Mouse (Mus musculus): ENCODE results near the gene 1700012B07Rik. TPM values are rescaled to one million over a fixed set of nuclear protein-coding genes. Genes with fewer than 3 reads are reported as not detected.

Gene 1700012B07Rik
- polyA plus RNA-seq, 1 experiment from 2014 or later = not detected

GRCm38 (mm10) chr11:109872056-109872455, 44.2 kb upstream of the 1700012B07Rik start:
- no peak overlapping the region for H3K9ac ChIP-seq (ENCODE audit: low read length)
- no peak overlapping the region for H3K27ac ChIP-seq (ENCODE audit: low read length)
- 77% methylated on average over 10 of the region's 10 CpGs for WGBS
- H3K4me2 ChIP-seq (ENCODE audit: low read depth, low read length) = no peak overlapping the region
- peaks cover 3% of the 10 kb centered on the region; the same call in 1 of the 2 replicates for H3K27me3 ChIP-seq (ENCODE audit: control insufficient read depth, insufficient read depth, low read length)
- H3K4me1 ChIP-seq (ENCODE audit: control insufficient read depth, insufficient read depth, low read length) = no peaks in the 10 kb centered on the region
- no peak overlapping the region for H3K4me3 ChIP-seq (ENCODE audit: low read length)
- ATAC-seq (replicated peaks; ENCODE audit: extremely low read depth, insufficient read depth, low FRiP score) = no peak
- H3K36me3 ChIP-seq (ENCODE audit: control insufficient read depth, insufficient read depth) = no peaks in the 10 kb centered on the region
- H3K9me3 ChIP-seq (replicated peaks; ENCODE audit: control insufficient read depth, low read length) = no peaks in the 10 kb centered on the region

GRCm38 (mm10) chr11:109867861-109868260, 40.0 kb upstream of the 1700012B07Rik start:
- Histone ChIP-seq H3K4me2 (ENCODE audit: low read depth, low read length) (no peak overlapping the region), H3K36me3 (ENCODE audit: control insufficient read depth, insufficient read depth) (no peaks in the 10 kb centered on the region), H3K27me3 (ENCODE audit: control insufficient read depth, insufficient read depth, low read length) (peaks cover 3% of the 10 kb centered on the region), H3K27ac (ENCODE audit: low read length) (no peak overlapping the region), H3K4me1 (ENCODE audit: control insufficient read depth, insufficient read depth, low read length) (no peaks in the 10 kb centered on the region), H3K4me3 (ENCODE audit: low read length) (no peak overlapping the region), H3K9me3 (replicated peaks; ENCODE audit: control insufficient read depth, low read length) (no peaks in the 10 kb centered on the region), H3K9ac (ENCODE audit: low read length) (no peak overlapping the region)
- 83% methylated on average over 5 of the region's 5 CpGs for WGBS
- ATAC-seq (replicated peaks; ENCODE audit: extremely low read depth, insufficient read depth, low FRiP score) = no peak

GRCm38 (mm10) chr11:109866537-109867160, 38.8 kb upstream of the 1700012B07Rik start:
- no peak for ATAC-seq (replicated peaks; ENCODE audit: extremely low read depth, insufficient read depth, low FRiP score)
- 63% methylated on average over 11 of the region's 11 CpGs for WGBS
- no peak overlapping the region for H3K4me3 ChIP-seq (ENCODE audit: low read length)
- H3K27me3 ChIP-seq (ENCODE audit: control insufficient read depth, insufficient read depth, low read length) = peaks cover 3% of the 10 kb centered on the region
- no peak overlapping the region for H3K9ac ChIP-seq (ENCODE audit: low read length)
- no peaks in the 10 kb centered on the region for H3K4me1 ChIP-seq (ENCODE audit: control insufficient read depth, insufficient read depth, low read length)
- H3K4me2 ChIP-seq (ENCODE audit: low read depth, low read length) = no peak overlapping the region
- no peak overlapping the region for H3K27ac ChIP-seq (ENCODE audit: low read length)
- H3K9me3 ChIP-seq (replicated peaks; ENCODE audit: control insufficient read depth, low read length) = no peaks in the 10 kb centered on the region
- no peaks in the 10 kb centered on the region for H3K36me3 ChIP-seq (ENCODE audit: control insufficient read depth, insufficient read depth)

GRCm38 (mm10) chr11:109865526-109865925, 37.7 kb upstream of the 1700012B07Rik start:
- H3K9me3 ChIP-seq (replicated peaks; ENCODE audit: control insufficient read depth, low read length) = no peaks in the 10 kb centered on the region
- H3K36me3 ChIP-seq (ENCODE audit: control insufficient read depth, insufficient read depth) = no peaks in the 10 kb centered on the region
- WGBS = 63% methylated on average over 8 of the region's 8 CpGs
- H3K4me3 ChIP-seq (ENCODE audit: low read length) = no peak overlapping the region
- no peaks in the 10 kb centered on the region; the same call in 1 of the 2 replicates for H3K4me1 ChIP-seq (ENCODE audit: control insufficient read depth, insufficient read depth, low read length)
- H3K4me2 ChIP-seq (ENCODE audit: low read depth, low read length) = no peak overlapping the region
- H3K27ac ChIP-seq (ENCODE audit: low read length) = no peak overlapping the region
- ATAC-seq (replicated peaks; ENCODE audit: extremely low read depth, insufficient read depth, low FRiP score) = no peak
- peaks cover 3% of the 10 kb centered on the region for H3K27me3 ChIP-seq (ENCODE audit: control insufficient read depth, insufficient read depth, low read length)
- no peak overlapping the region for H3K9ac ChIP-seq (ENCODE audit: low read length)

GRCm38 (mm10) chr11:109863951-109864350, 36.1 kb upstream of the 1700012B07Rik start:
- Histone ChIP-seq H3K9me3 (replicated peaks; ENCODE audit: control insufficient read depth, low read length) (no peaks in the 10 kb centered on the region), H3K4me3 (ENCODE audit: low read length) (no peak overlapping the region), H3K4me1 (ENCODE audit: control insufficient read depth, insufficient read depth, low read length) (peaks cover 4% of the 10 kb centered on the region), H3K9ac (ENCODE audit: low read length) (no peak overlapping the region), H3K27me3 (ENCODE audit: control insufficient read depth, insufficient read depth, low read length) (peaks cover 3% of the 10 kb centered on the region), H3K4me2 (ENCODE audit: low read depth, low read length) (no peak overlapping the region), H3K27ac (ENCODE audit: low read length) (no peak overlapping the region), H3K36me3 (ENCODE audit: control insufficient read depth, insufficient read depth) (no peaks in the 10 kb centered on the region)
- ATAC-seq (replicated peaks; ENCODE audit: extremely low read depth, insufficient read depth, low FRiP score) = no peak
- 74% methylated on average over 7 of the region's 7 CpGs for WGBS

- H3K27me3 ChIP-seq (ENCODE audit: control insufficient read depth, insufficient read depth, low read length) = no peaks in the 10 kb centered on the region; the same call in 1 of the 2 replicates
- no peaks in the 10 kb centered on the region for H3K9me3 ChIP-seq (replicated peaks; ENCODE audit: control insufficient read depth, low read length)
- no peak overlapping the region for H3K27ac ChIP-seq (ENCODE audit: low read length)
- 62% methylated on average over 9 of the region's 9 CpGs for WGBS
- no peak overlapping the region for H3K9ac ChIP-seq (ENCODE audit: low read length)
- ATAC-seq (replicated peaks; ENCODE audit: extremely low read depth, insufficient read depth, low FRiP score) = no peak
- no peak overlapping the region for H3K4me2 ChIP-seq (ENCODE audit: low read depth, low read length)
- H3K36me3 ChIP-seq (ENCODE audit: control insufficient read depth, insufficient read depth) = no peaks in the 10 kb centered on the region
- H3K4me1 ChIP-seq (ENCODE audit: control insufficient read depth, insufficient read depth, low read length) = peaks cover 4% of the 10 kb centered on the region
- no peak overlapping the region for H3K4me3 ChIP-seq (ENCODE audit: low read length)
Measured at GRCm38 (mm10) chr11:109863194-109863746, 35.4 kb upstream of the 1700012B07Rik start.

- Histone ChIP-seq H3K27ac (ENCODE audit: low read length) (peak overlapping the region; percentile 69), H3K36me3 (ENCODE audit: control insufficient read depth, insufficient read depth) (no peaks in the 10 kb centered on the region), H3K9ac (ENCODE audit: low read length) (peak overlapping the region; percentile 51), H3K9me3 (replicated peaks; ENCODE audit: control insufficient read depth, low read length) (no peaks in the 10 kb centered on the region), H3K4me1 (ENCODE audit: control insufficient read depth, insufficient read depth, low read length) (peaks cover 4% of the 10 kb centered on the region), H3K4me2 (ENCODE audit: low read depth, low read length) (peak overlapping the region; percentile 60), H3K27me3 (ENCODE audit: control insufficient read depth, insufficient read depth, low read length) (no peaks in the 10 kb centered on the region; the same call in 1 of the 2 replicates), H3K4me3 (ENCODE audit: low read length) (peak overlapping the region; percentile 33)
- 6% methylated on average over 10 of the region's 10 CpGs for WGBS
- peak; percentile 49 for ATAC-seq (replicated peaks; ENCODE audit: extremely low read depth, insufficient read depth, low FRiP score)
Measured at GRCm38 (mm10) chr11:109860508-109860907, 32.7 kb upstream of the 1700012B07Rik start.

GRCm38 (mm10) chr11:109859939-109860469, 32.2 kb upstream of the 1700012B07Rik start:
- no peaks in the 10 kb centered on the region for H3K27me3 ChIP-seq (ENCODE audit: control insufficient read depth, insufficient read depth, low read length)
- H3K4me2 ChIP-seq (ENCODE audit: low read depth, low read length) = peak overlapping the region; percentile 60
- H3K4me1 ChIP-seq (ENCODE audit: control insufficient read depth, insufficient read depth, low read length) = peaks cover 4% of the 10 kb centered on the region
- H3K27ac ChIP-seq (ENCODE audit: low read length) = peak overlapping the region; percentile 69
- H3K9ac ChIP-seq (ENCODE audit: low read length) = peak overlapping the region; percentile 51
- H3K4me3 ChIP-seq (ENCODE audit: low read length) = peak overlapping the region; percentile 33
- no peaks in the 10 kb centered on the region for H3K9me3 ChIP-seq (replicated peaks; ENCODE audit: control insufficient read depth, low read length)
- peak; percentile 37 for ATAC-seq (replicated peaks; ENCODE audit: extremely low read depth, insufficient read depth, low FRiP score)
- WGBS = 55% methylated on average over 14 of the region's 14 CpGs
- no peaks in the 10 kb centered on the region for H3K36me3 ChIP-seq (ENCODE audit: control insufficient read depth, insufficient read depth)

- WGBS = 88% methylated on average over 4 of the region's 4 CpGs
- peaks cover 4% of the 10 kb centered on the region for H3K4me1 ChIP-seq (ENCODE audit: control insufficient read depth, insufficient read depth, low read length)
- no peak overlapping the region for H3K4me2 ChIP-seq (ENCODE audit: low read depth, low read length)
- no peaks in the 10 kb centered on the region for H3K9me3 ChIP-seq (replicated peaks; ENCODE audit: control insufficient read depth, low read length)
- H3K27ac ChIP-seq (ENCODE audit: low read length) = no peak overlapping the region
- H3K9ac ChIP-seq (ENCODE audit: low read length) = no peak overlapping the region
- H3K36me3 ChIP-seq (ENCODE audit: control insufficient read depth, insufficient read depth) = no peaks in the 10 kb centered on the region
- H3K27me3 ChIP-seq (ENCODE audit: control insufficient read depth, insufficient read depth, low read length) = no peaks in the 10 kb centered on the region
- H3K4me3 ChIP-seq (ENCODE audit: low read length) = no peak overlapping the region
- no peak for ATAC-seq (replicated peaks; ENCODE audit: extremely low read depth, insufficient read depth, low FRiP score)
Measured at GRCm38 (mm10) chr11:109859441-109859840, 31.6 kb upstream of the 1700012B07Rik start.

Data from heart, embryonic 16.5 days (tissue).